Mouse (Mus musculus) pancreas, adult 10 weeks (tissue): Measurements from ENCODE around the gene Hist1h2bq. TPM values are rescaled to one million over a fixed set of nuclear protein-coding genes. Genes with fewer than 3 reads are reported as not detected.

Experiments
- polyA plus RNA-seq: library from polyadenylated mRNA; stranded (reverse); fragments of 350-450 nt; fragmentation: Illumina TruSeq; extraction: RNeasy Lipid Tissue Mini Kit (QIAGEN cat#74804); gene quantifications from one replicate; pipeline ENCODE4 v1.2.3, GENCODE M21; 2015; ENCODE audit warnings: low read depth, low replicate concordance; ENCODE audit not compliant: insufficient read depth

The Hist1h2bq gene
- polyA plus RNA-seq, result not detected

GRCm38 (mm10) chr13:21810073-21810472 is at the start of gene Hist1h2bq, which contains the start of gene Hist1h2ao:
Hist1h2bq (minus strand) TSS chr13:21810197.
Hist1h2ao (plus strand) TSS chr13:21810465.

GRCm38 (mm10) chr13:21833461-21833860 is 23.5 kb upstream of the Hist1h2bq start, which contains the start of the genes Hist1h2ap and Hist1h2br:
Hist1h2ap (minus strand) TSS chr13:21833507.
Hist1h2br (plus strand) TSS chr13:21833743.

GRCm38 (mm10) chr13:21831418-21832394 is 21.7 kb upstream of the Hist1h2bq start, which contains the start of gene Hist1h4n:
Hist1h4n (minus strand) TSS chr13:21832196.

GRCm38 (mm10) chr13:21811539-21811938 is 1.5 kb upstream of the Hist1h2bq start, which contains the start of gene Hist1h4m:
Hist1h4m (plus strand) TSS chr13:21811746.

GRCm38 (mm10) chr13:21786899-21787629 is 22.9 kb downstream of the Hist1h2bq start, which contains the start of the genes Hist1h2an and Hist1h2bp:
Hist1h2an (minus strand) TSS chr13:21787218.
Hist1h2bp (plus strand) TSS chr13:21787461.

GRCm38 (mm10) chr13:21783255-21783617 is 26.8 kb downstream of the Hist1h2bq start, which contains the start of gene Hist1h3i:
Hist1h3i (minus strand) TSS chr13:21783370.

GRCm38 (mm10) chr13:21779767-21780731 is 29.9 kb downstream of the Hist1h2bq start, which contains the start of gene Hist1h1b:
Hist1h1b (minus strand) TSS chr13:21780625.

Other genes starting within 250 kb of the Hist1h2bq start
- not detected for gene Olfr1364, start 228.4 kb downstream of the Hist1h2bq start, polyA plus RNA-seq
- gene Olfr1362, start 196.2 kb downstream of the Hist1h2bq start, polyA plus RNA-seq, result not detected
- not detected for gene Olfr11, start 167.7 kb downstream of the Hist1h2bq start, polyA plus RNA-seq
- gene Olfr1361, start 146.8 kb downstream of the Hist1h2bq start, polyA plus RNA-seq, result not detected
- not detected for gene Olfr1360, start 132.8 kb downstream of the Hist1h2bq start, polyA plus RNA-seq
- gene Olfr1359, start 112.1 kb downstream of the Hist1h2bq start, polyA plus RNA-seq, result not detected
- gene Hist1h2bl, start 94.1 kb downstream of the Hist1h2bq start, polyA plus RNA-seq, result not detected
- gene Hist1h2ai, start 93.8 kb downstream of the Hist1h2bq start, polyA plus RNA-seq, result not detected
- not detected for gene Hist1h3h, start 92.5 kb downstream of the Hist1h2bq start, polyA plus RNA-seq
- gene Hist1h2bm, start 88.2 kb downstream of the Hist1h2bq start, polyA plus RNA-seq, result not detected
- gene Hist1h4j, start 75.1 kb downstream of the Hist1h2bq start, polyA plus RNA-seq, result not detected
- gene Hist1h4k, start 59.7 kb downstream of the Hist1h2bq start, polyA plus RNA-seq, result not detected
- not detected for gene Hist1h2ak, start 56.4 kb downstream of the Hist1h2bq start, polyA plus RNA-seq
- not detected for gene Hist1h2bn, start 56.1 kb downstream of the Hist1h2bq start, polyA plus RNA-seq
- not detected for gene Hist1h1b, start 29.6 kb downstream of the Hist1h2bq start, polyA plus RNA-seq
- not detected for gene Hist1h3i, start 26.8 kb downstream of the Hist1h2bq start, polyA plus RNA-seq
- not detected for gene Hist1h2an, start 23.0 kb downstream of the Hist1h2bq start, polyA plus RNA-seq
- not detected for gene Hist1h2bp, start 22.7 kb downstream of the Hist1h2bq start, polyA plus RNA-seq
- gene Hist1h2ao, start 268 bp upstream of the Hist1h2bq start, polyA plus RNA-seq, result not detected
- gene Hist1h4m, start 1.5 kb upstream of the Hist1h2bq start, polyA plus RNA-seq, result not detected
- not detected for gene Hist1h4n, start 22.0 kb upstream of the Hist1h2bq start, polyA plus RNA-seq
- not detected for gene Hist1h2ap, start 23.3 kb upstream of the Hist1h2bq start, polyA plus RNA-seq
- 0.76 TPM for gene Hist1h2br, start 23.5 kb upstream of the Hist1h2bq start, polyA plus RNA-seq
- 1.2 TPM for gene Zfp184, start 134.9 kb upstream of the Hist1h2bq start, polyA plus RNA-seq
- not detected for gene Pom121l2, start 171.0 kb upstream of the Hist1h2bq start, polyA plus RNA-seq
- gene Prss16, start 199.5 kb upstream of the Hist1h2bq start, polyA plus RNA-seq, result 1.7 TPM
- gene Hist1h2ah, start 225.4 kb upstream of the Hist1h2bq start, polyA plus RNA-seq, result not detected
- not detected for gene Hist1h2bk, start 225.7 kb upstream of the Hist1h2bq start, polyA plus RNA-seq
- gene Hist1h4i, start 231.2 kb upstream of the Hist1h2bq start, polyA plus RNA-seq, result 2.7 TPM
- not detected for gene Hist1h2ag, start 232.7 kb upstream of the Hist1h2bq start, polyA plus RNA-seq
- gene Hist1h2bj, start 233.0 kb upstream of the Hist1h2bq start, polyA plus RNA-seq, result not detected